8 mouse cellular contexts compared by ENCODE assay signal in the genomic region with DNA sequence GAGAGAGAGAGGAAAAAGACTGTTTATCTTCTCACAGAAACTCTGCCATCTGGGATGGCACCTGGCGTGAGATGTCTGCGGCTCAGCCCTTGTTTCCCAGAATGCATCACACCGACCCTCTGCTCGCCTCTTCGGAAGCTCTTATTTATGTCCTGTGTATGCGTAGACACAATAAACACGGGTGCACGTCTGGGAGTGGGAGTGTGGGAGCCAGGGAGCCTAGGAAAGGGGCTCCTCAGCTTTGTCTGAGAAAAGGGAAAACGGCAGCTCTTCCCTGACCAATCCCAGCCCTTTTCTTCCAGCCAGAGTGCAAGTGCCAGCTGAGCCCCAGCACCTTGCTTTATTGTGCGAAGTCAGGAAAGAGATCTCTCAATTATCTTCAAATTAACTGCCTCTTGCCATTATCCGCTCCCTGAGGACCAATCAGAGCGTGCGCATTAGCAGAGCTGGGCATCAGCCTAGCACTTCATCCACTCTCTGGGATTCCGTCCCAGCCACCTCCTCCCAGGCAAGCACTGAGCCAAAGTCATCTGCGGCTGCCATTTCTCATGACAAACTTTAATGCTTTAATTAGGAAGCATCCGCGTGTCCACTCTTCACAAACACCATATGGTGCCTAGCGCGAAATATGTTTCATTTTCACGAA.
DNase-seq lines count a peak whose midpoint lies in the region; ATAC-seq and TF ChIP-seq lines count a peak whose summit lies in the region.

No protein-coding gene starts in this region.

- 63% methylated on average over 20 of the region's 20 CpGs for WGBS in kidney, adult 2 months
- WGBS in heart, embryonic 11.5 days (ENCODE audit: insufficient replicate concordance), result 60% methylated on average over 20 of the region's 20 CpGs
- 12% methylated on average over 20 of the region's 20 CpGs for WGBS in midbrain, embryonic 16.5 days

- H3K4me1 ChIP-seq in kidney, adult 2 months (ENCODE audit: control insufficient read depth, insufficient read depth, low read length), result no peaks in the 10 kb centered on the region
- H3K4me1 ChIP-seq in heart, embryonic 11.5 days (ENCODE audit: control insufficient read depth, insufficient read depth, low read length), result peaks cover 2% of the 10 kb centered on the region; the same call in 1 of the 2 replicates
- peaks cover 23% of the 10 kb centered on the region for H3K4me1 ChIP-seq in midbrain, embryonic 16.5 days (ENCODE audit: control insufficient read depth, insufficient read depth, low read length)

- no peak for TF ChIP-seq POLR2A in kidney, adult 2 months (IDR thresholded peaks at IDR 0.05; ENCODE audit: low read depth, low read length)

- H3K4me2 ChIP-seq in heart, embryonic 11.5 days, result peak overlapping the region; percentile 46
- peak overlapping the region; percentile 67 for H3K4me2 ChIP-seq in midbrain, embryonic 16.5 days (ENCODE audit: low read length)

- no peak overlapping the region for H3K4me3 ChIP-seq in kidney, adult 2 months (ENCODE audit: insufficient read depth, low read depth, low read length)
- no peak overlapping the region; the same call in 1 of the 2 replicates for H3K4me3 ChIP-seq in heart, embryonic 11.5 days (ENCODE audit: low read depth, low read length)
- peak overlapping the region; percentile 27 for H3K4me3 ChIP-seq in midbrain, embryonic 16.5 days (ENCODE audit: low read depth, low read length)

- H3K9me3 ChIP-seq in heart, embryonic 11.5 days (replicated peaks; ENCODE audit: control insufficient read depth, low read length), result no peaks in the 10 kb centered on the region
- no peaks in the 10 kb centered on the region for H3K9me3 ChIP-seq in midbrain, embryonic 16.5 days (replicated peaks; ENCODE audit: control insufficient read depth, low read length, poor library complexity, severe bottlenecking)

- no peak for ATAC-seq in heart, embryonic 11.5 days (replicated peaks; ENCODE audit: insufficient number of reproducible peaks, low FRiP score, low TSS enrichment)
- peak; percentile 81 for ATAC-seq in midbrain, embryonic 16.5 days

- DNase-seq in kidney, postnatal 10 days, result peak; percentile 58
- DNase-seq in kidney, adult 2 months, result no peak
- DNase-seq in cerebellum, postnatal 36 days, result peak; percentile 35 to 37
- DNase-seq in layer of hippocampus, postnatal 36 days, result peak; percentile 59 to 64
- peak; percentile 70 for DNase-seq in thymus, postnatal 14 days
- no peak for DNase-seq in adrenal gland, postnatal 36 days

- no peak for TF ChIP-seq CTCF in kidney, adult 2 months (conservative IDR thresholded peaks at IDR 0.05; ENCODE audit: insufficient read depth, insufficient read length, low read depth, low read length)

- H3K9ac ChIP-seq in heart, embryonic 11.5 days (ENCODE audit: low read depth, low read length), result no peak overlapping the region
- peak overlapping the region; percentile 56 for H3K9ac ChIP-seq in midbrain, embryonic 16.5 days (ENCODE audit: low read depth, low read length)

- no peak overlapping the region for H3K27ac ChIP-seq in kidney, adult 2 months (ENCODE audit: insufficient read depth, low read depth, low read length)
- no peak overlapping the region for H3K27ac ChIP-seq in heart, embryonic 11.5 days (ENCODE audit: low read depth, low read length)
- H3K27ac ChIP-seq in midbrain, embryonic 16.5 days (ENCODE audit: low read length), result peak overlapping the region; percentile 65

- H3K27me3 ChIP-seq in kidney, adult 2 months (replicated peaks; ENCODE audit: control insufficient read depth, insufficient read depth, low read length), result no peaks in the 10 kb centered on the region
- no peaks in the 10 kb centered on the region for H3K27me3 ChIP-seq in heart, embryonic 11.5 days (ENCODE audit: control insufficient read depth, insufficient read depth, low read length)
- no peaks in the 10 kb centered on the region for H3K27me3 ChIP-seq in midbrain, embryonic 16.5 days (ENCODE audit: control insufficient read depth, insufficient read depth, low read depth, low read length)

- no peaks in the 10 kb centered on the region for H3K36me3 ChIP-seq in kidney, adult 2 months (ENCODE audit: control insufficient read depth, insufficient read depth, low read length)
- no peaks in the 10 kb centered on the region for H3K36me3 ChIP-seq in heart, embryonic 11.5 days (ENCODE audit: control insufficient read depth, insufficient read depth, low read length)
- H3K36me3 ChIP-seq in midbrain, embryonic 16.5 days (ENCODE audit: control insufficient read depth, insufficient read depth, low read length), result no peaks in the 10 kb centered on the region

Comparison
In these comparisons a context has a peak if more than half of its experiments do, and no peak if none do; other contexts are left out.
1. DNase-seq: peak in kidney, postnatal 10 days (single experiment), cerebellum, postnatal 36 days (2 of 2), layer of hippocampus, postnatal 36 days (2 of 2) and thymus, postnatal 14 days (single experiment); none in kidney, adult 2 months (single experiment) and adrenal gland, postnatal 36 days (0 of 2).